Mouse (Mus musculus) fat pad, adult 2 months (tissue): ENCODE results near the gene Ldhb.
"Not testable (repeated sequence)": the region's sequence is repeated elsewhere in the genome, so short reads cannot be mapped to it uniquely, and the experiment has no call there.

Experiments used
- DNase-seq: peaks from one replicate; pipeline ENCODE4 v3.0.0-alpha.2; 2011; ENCODE audit warnings: low read depth, low spot score; ENCODE audit errors: extremely low read depth

Gene Ldhb

DNA sequence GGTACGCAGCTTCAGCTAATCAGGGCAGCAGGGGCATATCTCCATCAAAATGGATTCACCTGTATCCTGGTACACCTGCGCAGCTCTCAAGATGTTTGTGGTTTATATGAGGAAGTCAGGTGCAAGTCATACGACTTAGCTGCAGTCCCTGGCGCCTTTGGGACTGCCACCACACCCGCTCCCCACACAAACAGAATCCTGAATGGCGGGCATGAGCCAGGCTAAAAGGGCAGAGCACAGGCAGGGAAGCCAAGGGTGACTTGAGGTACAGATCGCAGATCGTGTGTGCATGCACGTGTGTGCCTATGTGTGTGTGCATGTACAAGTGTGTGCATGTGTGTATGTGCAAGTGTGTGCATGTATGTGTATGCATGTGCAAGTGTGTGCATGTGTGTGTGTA, 7.6 kb upstream of the Ldhb start:
- not testable (repeated sequence) for DNase-seq

DNA sequence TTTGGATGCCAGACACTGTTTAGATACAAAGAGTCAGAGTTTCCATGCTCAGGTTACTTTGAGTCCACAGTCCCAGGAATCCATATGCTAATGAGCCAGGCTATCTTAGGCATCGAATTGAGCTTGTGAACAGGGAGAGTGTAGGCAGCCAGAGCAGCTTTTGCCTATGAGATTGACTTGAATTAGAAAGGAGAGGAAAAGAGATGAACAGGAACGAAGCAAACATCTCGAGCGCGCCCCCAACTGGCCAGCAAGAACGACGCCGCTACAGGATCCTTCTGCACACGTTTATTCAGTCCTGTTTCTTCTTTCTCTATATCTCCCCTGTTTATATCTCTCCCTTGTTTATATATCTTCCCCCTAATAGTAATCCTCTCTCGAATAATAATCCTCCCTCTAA, 7.2 kb upstream of the Ldhb start:
- no peak for DNase-seq

DNA sequence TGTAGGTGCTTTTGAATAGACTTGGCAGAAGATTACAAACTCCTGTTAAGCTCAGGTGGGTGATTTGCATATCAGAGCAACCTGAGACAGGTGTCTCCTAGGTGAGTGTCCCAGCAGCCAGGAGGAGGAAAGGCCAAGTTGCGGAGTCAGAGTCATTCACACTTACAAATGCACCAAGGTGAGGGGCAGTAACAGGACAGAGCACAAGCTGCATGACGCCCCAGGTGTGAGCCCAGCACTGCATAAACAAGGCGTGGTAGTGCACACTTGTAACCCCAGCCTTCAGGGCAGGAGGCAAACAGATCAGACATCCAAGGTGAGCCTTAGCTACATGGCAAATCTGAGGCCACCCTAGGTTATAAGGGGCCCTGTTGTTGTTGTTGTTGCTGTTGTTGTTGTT, 5.1 kb upstream of the Ldhb start:
- no peak for DNase-seq

DNA sequence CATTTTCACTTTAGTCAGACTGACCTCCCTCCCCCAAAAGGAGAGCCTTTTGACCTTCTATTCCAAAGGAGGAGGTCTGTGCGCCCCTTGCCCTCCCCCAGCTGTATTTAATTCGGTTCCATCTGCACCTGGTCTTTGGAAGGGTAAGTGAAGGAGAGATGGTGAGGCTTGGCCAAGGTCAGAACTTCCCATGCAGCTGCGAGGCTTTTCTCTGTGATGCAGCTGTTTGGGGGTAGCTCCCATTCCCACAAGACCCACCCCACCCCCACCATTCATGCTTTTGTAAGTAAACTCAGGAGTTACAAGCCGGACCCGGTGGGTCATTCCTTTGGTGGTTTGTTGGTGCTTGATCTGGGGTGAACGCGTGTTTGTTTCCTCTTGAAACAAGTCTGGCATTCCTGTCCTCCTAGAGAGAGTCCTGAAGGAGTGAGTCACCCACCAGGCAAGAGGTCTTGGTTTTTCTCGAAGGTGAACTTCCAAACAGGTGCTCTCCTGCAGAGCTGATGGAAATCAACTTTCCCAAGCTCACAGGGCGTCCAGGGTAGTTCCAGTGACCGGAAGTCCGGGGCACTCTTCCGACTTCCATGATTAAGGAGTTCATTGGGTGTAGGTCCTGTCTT, 3.9 kb upstream of the Ldhb start:
- DNase-seq = no peak

DNA sequence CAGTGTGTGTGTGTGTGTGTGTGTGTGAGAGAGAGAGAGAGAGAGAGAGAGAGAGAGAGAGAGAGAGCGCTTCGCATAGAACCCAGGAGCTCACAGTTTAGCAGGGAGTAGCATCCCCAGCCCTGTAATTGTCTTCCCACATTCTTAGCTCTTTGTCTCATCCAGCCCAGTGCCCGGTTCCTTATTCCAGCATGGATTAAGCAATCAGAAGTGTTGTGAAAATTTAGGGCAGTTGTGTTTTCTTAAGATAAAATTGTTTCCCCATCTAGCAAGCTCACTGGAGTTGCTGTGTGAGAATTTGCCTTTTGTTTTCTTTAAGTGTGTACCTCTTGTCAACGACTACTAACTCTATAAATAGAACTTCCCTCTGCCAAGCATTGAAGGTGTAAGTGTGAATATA, 906 bp upstream of the Ldhb start:
- no peak for DNase-seq

DNA sequence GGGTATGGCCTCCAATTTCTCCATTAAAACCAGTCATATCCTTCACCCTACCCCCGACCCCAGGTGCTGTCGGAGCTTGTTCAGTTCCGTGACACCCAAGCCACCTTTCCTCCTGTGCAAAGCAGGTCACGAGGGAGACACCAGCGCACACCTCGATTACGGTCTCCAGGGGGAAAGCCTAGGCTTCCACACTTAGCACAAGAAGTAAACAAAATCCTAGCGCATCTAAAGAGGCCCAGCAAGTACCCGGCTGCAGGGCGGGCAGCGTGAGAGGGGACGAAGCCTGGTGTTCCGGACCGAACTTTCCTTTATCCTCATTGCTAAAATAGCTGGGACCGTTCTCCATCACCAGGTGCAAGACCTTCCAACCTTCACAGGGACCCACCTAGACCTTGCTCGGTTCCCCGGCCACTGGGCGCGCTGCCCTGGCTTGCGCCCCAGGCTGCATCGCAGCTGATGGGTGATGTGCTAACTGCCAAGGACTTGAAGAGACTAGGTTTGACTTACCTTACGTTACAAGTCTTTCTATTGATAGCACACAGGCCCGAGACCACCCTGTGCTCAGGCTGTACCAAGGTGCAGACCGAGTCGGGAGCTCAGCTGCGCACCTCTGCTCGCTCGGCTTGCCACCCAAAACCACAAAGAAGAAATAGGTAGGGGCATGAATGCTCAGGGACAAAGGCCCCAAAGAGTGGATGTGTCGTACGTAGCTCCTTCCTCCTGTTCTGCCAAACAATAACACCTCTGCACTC, 548 bp downstream of the Ldhb start:
- no peak for DNase-seq

DNA sequence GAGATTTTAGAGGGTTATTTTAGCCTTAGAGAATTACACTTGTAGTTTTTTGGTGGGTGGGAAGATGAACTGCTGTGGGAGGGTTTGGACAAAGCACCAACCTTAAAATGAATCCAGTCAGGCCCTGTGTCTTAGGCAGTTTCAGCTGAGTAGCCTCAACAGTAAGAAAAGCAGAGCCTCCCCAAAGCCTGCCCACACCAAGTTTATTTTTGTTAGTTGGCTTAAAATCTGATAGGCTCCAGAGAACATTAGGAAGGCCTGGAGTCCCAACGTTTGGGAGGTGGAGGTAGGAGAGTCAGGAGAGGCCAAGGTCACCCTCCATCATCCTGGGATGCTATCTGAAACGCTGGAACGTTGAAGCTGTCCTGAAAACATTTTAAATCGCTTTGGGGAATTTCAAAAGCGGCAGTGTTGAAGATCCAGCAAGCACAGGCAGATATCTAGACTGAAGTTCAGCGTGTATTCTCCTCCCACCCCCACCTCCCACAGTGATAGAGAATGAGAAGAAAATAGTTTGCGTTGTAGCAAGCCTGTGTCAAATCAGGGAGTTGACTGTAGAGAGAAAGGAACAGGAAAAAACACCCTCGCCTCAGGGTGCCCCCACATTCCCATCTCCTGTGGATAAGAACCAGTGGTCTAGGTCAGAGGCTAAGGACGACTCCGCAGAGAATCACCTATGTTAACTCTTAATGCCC, 1.3 kb downstream of the Ldhb start:
- no peak for DNase-seq

DNA sequence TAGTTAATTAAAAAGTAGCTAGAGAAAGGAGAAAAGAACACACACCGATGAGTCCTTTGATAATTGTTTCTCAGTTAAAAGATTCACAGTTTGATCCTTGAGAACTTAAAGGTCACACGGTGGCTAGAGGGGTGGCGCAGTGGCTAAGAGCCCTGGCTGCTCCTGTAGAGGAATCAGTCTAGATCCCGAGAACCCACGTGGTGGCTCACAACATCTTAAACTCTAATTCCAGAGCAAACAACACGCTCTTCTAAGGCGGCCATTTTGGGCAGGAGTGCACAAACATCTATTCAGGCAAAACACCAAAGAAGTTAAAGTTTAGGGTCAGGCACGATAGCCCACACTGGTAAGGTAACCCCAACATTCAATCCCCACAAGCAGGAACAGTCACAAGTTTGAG, 4.2 kb downstream of the Ldhb start:
- DNase-seq = no peak

DNA sequence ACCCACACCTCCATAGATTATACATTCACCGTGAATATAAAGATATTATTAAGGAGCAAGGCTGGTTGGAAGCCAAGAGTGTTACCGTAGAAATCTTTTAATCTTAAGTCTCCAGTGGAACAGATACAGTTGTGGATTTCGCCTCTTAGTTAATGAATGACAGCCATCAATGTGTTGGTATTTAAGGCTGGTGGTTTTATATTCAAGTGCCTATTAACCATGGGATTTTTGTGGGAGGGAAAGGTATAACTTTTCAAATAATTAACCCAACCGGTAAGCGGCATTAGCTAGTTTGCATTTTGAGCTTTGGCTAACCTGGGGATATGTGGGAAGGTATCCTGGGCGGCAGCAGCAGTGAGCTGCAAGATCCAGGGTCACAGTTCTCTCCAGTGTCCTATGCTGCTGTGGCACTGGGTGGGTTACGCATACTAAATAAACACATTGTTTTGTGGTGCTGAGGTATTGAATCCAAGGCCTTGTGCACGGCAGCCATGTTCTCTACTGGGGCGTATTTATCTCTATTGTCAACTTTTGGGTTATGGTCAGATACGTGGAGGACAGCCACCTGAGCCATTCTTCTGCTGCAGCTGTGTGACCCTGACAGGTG, 5.1 kb downstream of the Ldhb start:
- no peak for DNase-seq

DNA sequence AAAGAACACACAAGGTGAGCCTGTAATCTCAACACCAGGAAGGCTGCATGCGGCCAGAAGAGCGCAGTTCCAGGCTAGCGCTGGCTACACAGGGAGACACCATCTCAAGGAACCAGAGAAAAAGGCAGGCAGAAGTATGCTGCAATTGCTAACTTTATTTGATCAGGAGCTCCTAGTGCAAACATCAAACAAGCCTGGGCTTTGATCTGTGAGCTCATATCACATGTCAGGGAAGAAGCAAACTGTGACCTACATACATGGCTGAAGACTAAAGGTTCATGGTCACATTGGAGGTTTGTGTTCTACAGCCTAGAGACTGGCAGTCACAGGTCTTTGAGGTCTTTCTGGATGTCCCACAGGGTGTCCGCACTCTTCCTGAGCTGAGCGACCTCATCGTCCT, 17.6 kb downstream of the Ldhb start:
- not testable (repeated sequence) for DNase-seq

DNA sequence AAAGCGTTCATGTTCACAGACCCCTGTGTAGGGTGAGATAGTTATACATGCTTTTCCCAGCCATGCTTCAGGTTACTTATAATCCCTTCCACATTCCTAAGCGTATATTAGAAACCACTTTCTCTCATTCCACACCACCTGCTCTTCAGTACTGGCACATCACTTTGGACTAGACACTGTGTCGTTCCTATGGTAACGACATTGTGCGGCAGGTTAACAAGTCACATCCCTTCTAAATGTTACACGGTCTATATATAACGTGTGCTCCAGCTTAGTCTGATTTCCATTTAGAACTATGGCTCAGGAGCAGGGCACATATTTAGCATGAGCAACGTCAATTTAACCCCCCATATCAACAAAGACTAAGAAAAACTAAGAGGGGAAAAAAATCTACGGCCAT, 20.1 kb downstream of the Ldhb start:
- no peak for DNase-seq

DNA sequence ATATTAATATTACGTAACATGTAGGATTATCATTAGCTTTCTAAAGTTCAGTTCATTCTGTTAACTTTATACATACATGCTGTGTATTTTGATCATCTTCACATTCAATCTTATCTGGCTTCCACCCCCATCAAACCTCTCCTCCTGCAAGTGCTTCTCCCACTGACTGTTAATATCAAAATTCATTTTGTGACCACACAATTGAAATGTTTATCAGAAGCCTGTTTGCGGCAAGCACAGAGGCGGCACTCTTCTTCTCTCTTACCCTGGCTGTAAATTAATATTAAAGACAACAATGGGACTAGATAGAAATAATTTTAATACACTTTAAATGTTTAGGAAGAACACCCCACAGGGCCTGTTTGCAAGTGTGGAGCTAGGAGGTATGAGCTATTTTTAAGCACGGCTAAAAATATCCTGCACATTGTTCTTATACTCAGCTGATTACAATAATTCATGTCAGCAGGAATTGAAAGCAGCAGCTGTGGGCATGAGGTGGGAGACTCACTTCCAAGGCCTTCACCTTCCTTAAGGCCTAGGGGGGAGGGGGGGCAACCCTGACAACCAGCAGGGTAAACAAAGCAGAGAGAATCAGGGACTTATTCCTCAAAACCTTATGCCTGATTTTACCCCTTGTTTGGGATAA, 22.2 kb downstream of the Ldhb start:
- DNase-seq = no peak

DNA sequence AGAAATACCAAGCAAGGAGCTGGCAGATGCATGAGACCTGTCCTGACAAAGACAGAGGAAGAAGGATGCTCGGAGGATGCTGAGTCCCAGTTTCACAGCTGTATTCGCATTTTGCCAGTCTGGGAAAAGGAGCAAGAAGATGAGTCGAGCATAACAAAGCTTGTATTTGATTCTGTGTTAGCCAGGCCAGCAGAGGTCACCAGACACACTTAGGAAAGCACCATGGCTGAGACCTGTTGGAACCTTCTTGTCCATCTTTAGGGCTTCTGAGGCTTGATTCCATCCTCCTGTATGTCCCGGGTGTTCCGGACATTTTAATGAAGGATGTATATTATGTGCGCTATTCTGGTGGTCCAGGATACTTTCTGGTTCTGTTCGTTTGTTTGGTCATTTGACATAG, 30.5 kb downstream of the Ldhb start:
- no peak for DNase-seq

DNA sequence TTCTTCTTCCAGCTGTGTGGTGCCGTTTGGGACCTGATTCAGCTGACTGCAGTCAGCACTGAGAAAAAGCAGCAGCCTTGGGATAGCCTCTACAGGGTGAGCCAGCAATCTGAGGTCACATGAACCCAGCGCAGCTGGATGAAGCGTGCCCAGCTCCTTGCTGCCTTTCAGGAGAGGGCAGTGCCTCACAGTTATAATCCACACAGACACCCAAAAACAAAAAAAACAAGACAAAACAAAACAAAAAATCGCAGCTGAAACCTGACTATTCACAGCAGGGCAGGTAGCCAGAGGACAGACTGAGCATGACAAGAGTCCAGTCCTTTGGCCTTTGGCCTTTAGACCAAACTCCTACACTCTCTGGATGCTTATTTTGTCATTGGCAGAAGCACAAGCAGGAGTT, 35.0 kb downstream of the Ldhb start, which contains the start of gene Gys2:
Gene Gys2 (minus strand): TSS at position 309 of the 403 bp plus-strand sequence.
- no peak for DNase-seq

DNA sequence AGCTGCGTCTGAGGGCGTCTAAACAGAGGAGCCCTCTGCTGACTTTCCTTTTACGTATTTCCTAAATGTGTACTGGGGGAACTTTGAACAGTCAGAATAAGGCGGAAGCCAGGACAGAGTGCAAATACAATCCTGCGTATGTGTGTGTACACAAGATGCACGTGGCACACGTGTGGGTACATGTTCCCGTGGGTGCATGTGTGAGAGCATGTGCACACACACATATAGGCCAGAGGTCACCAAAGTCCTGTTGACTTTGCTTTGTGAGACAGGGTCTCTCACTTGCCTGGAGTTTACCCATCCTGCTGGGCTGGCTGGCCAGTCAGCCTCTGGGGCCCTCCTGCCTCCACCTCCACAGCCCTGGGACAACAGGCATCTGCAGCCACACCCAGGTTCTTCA, 36.6 kb downstream of the Ldhb start:
- DNase-seq = no peak

DNA sequence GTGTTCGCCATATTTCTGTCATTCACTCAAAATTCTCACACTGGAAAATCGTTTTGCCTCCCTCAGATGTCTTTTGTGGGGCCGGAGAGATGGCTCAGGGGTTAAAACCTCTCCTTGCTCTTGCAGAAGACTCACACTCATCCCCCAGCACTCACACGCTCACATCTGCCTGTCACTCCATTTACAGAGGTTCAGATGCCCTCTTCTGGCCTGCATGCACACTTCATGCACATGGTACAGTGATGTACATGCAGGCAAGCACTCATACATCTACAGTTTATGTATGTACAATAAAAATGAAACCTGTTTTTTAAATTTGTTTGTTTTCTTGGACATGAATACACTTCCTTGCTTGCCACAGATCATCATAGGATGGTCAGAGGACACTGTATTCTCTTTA, 38.2 kb downstream of the Ldhb start:
- no peak for DNase-seq

DNA sequence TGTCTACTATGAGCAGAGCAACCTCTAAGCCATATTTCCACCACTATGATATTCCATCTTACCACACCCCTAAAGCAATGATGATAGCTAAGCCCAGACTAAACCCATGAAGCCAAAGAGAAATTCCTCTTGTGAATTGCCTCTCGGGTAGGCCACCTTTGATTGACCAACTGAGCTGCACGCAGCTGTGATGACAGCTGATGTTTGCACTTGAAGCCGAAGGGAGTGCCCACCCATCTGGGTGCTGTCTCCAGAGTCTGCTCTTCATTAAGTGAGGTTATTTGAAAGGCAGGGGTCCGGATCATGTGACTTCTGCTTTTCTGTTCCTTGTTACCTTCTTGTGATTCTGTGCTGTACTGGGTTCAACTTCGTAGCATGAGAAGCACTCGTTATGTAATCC, 45.6 kb downstream of the Ldhb start:
- no peak for DNase-seq

DNA sequence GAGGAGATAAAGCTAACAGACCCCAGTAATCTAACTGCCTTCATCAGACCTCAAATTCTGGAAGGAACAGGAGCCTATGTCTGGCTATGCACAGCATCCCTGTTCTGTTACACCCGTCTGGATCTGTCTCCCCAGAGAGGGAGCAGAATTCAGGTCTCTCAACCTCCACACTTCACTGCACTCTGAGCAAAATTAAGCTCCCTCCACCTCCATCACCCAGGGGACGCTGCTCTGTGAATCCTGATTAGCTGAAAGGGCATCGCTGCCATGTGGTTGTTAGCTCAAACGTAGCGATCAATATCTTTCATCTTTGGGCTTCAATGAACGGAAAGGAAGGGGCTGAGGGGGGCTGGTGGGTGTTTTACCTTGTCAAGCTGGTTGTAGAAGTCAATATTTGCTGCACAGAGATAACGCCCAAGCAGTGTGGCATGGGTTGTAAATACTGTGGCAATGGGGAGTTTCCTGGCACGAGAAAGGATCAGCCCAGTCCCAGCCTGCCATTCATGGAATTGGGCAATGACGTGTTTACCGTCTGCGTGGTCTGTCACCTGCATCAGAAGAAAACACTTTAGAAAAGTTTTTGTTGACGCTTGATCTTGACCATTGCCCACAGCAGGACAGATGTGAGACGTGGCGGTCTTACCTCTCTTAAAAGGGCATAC, 48.6 kb downstream of the Ldhb start:
- no peak for DNase-seq

DNA sequence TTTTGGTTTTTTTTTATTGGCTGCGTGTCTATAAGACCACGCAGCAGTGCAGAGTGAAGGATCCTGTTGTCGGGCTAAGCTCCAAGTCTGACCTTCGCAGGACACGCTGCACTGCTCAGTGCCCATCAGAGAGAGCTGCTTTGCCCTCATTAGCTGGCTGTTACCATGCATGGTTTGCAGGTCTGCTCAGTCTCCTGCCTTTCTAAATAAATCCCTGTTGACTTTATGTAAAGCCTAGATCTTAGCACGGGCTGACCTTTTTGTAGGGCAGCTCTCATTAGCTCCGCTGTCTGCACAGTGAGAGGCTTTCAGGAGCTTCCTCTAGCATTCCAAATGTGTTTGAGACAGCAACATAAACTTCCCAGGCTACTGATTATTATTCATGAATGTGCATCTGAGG, 49.7 kb downstream of the Ldhb start:
- no peak for DNase-seq

DNA sequence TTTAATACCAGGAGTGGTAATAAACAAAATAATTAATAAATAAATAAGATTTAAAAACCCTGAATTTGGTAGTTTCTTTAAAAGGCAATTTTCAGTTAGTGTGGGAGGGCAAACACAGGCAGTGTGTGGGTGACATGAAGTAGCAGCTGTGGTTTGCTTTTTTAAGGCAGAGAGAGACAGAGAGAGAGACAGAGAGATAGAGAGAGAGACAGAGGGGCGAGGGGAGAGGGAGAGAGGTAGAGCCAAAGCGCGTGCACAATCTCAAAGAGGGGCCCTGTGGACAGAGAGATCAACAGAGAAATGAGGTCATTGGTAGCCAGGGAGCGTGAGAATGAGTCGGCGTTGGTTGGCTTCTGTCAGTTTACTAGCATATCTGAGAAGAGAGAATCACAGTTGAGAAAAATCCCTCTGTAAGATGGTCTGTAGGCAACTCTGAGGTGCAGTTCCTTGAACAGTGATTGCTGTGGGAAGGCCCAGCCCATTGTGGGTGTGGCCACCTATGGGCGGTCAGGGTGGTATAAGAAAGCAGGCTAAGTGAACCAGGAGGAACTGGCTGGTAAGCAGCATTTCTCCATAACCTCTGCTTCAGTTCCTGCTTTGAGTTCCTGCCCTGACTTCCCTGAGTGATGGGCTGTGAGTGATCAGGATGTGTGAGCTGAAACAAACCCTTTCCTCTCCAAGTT, 52.3 kb downstream of the Ldhb start:
- DNase-seq = no peak
